Mouse (Mus musculus) CH12.LX (cell line): ENCODE measurements at regions not wholly inside any gene's neighbourhood (a gene's known extent, or its start where the extent isn't known, plus 50 kb on each side); places are given as distances from the start of the nearest gene placed in this dataset.

Experiments used
- CHD2 ChIP-seq: IDR thresholded peaks from 2 replicates; pipeline ENCODE4 v1.6.1; 2011; ENCODE audit warnings: low read length, improper control_type of control experiment
- CTCF ChIP-seq, 2 experiments: IDR thresholded peaks in 1 of 2; conservative IDR thresholded peaks in 1 of 2; 2 replicates each; pipeline ENCODE4 v1.5.1; 2011 to 2012; ENCODE audit warnings: low read depth in 2 of 2, low read length in 2 of 2, improper control_type of control experiment in 1 of 2, inconsistent platforms in 1 of 2, mild to moderate bottlenecking in 1 of 2, moderate library complexity in 1 of 2
- MEF2A ChIP-seq: IDR thresholded peaks from 2 replicates; pipeline ENCODE4 v1.6.1; 2014; ENCODE audit warnings: low read depth, mild to moderate bottlenecking, inconsistent platforms, low read length, improper control_type of control experiment, borderline replicate concordance
- MXI1 ChIP-seq: IDR thresholded peaks from 2 replicates; pipeline ENCODE4 v1.6.1; 2011; ENCODE audit warnings: mild to moderate bottlenecking, low read depth, low read length, improper control_type of control experiment
- SMC3 ChIP-seq: IDR thresholded peaks from 2 replicates; pipeline ENCODE4 v1.6.1; 2011; ENCODE audit warnings: low read depth, low read length, improper control_type of control experiment
- TCF12 ChIP-seq: IDR thresholded peaks from 2 replicates; pipeline ENCODE4 v1.6.1; 2014; ENCODE audit warnings: low read depth, mild to moderate bottlenecking, inconsistent platforms, low read length, improper control_type of control experiment

DNA sequence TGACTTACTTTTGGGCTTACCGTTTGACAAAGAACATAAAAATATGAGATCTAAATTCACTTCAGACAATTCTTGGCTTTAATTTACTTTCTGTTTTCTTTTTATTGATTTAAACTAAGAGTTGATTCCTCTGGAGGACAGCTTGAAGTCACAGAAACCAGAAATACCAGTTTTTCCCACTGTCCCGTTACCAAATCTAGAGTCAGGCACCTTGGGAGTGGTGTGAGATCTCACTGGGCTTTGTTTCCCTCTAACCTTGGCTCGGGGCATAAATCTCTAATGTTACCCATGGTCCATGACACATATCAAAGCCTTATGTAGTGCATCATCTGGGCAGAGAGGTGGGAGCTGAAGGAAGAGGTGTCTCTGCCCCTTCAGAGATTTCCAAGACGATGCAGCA is 165.4 kb upstream of the Sesn3 start:
- TF ChIP-seq CTCF (conservative IDR thresholded peaks at IDR 0.05 in 1 of 2, IDR thresholded peaks at IDR 0.05 in 1 of 2; ENCODE audit: low read depth in 2 of 2, low read length in 2 of 2) = no peak
- TF ChIP-seq MXI1 = no peak
- TF ChIP-seq CHD2 = no peak
- TF ChIP-seq SMC3 = no peak
- no peak for TF ChIP-seq MEF2A
- no peak for TF ChIP-seq TCF12
